Mouse (Mus musculus) urinary bladder, adult 18-20 months (tissue): ENCODE results near the gene Islr2.
A peak's percentile ranks its signal among the peaks of the same experiment; 100 is the strongest.

Experiments used
- DNase-seq, 2 experiments: peaks; one replicate each; pipeline ENCODE4 v3.0.0; 2022; ENCODE audit warnings: low spot score in 2 of 2, mixed read lengths in 2 of 2

The Islr2 gene

DNA sequence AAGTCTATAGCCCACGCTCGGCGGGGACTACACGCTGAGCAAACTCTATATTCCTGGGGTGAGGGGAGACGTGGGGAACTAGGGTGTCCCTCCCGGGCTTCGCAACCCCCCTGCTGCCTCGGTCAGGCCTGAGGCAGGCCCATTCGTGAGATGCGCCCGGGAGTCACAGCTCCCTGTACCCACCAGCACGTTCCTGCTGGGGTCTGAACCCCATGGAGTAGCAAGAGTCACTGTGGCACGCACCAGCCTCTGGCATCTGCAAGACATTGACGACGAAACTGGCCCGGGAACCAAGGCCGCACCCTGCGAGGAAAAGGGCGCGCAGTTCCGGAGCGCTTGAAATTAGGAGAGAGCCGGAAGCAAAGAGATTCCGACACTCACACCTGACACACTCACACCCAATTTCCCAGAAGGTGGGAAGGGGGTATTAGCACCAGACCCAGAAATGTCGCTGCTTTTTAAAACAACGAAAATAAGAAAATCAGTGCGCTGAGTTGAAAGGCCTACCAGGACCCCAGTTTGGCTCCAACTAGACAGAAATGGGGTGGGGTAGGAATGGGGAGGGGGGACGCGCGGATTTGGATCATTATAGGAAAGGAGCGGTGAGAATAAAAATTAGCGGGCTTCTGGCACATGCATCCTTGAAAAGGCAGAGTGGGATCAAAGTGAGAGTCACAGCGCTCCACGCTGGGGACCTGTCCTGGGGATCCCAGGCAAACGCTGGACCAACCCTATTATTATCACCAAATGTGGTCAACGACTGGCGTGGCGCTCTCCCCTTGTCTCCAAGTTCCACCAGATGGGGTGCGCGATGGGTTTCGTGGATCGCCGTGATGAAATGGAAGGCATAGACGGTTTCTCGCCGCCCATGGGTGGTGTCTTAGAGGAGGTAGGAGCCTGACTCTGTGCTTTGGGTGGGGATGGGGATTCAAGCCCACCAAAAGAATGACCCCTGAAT, 7.2 kb downstream of the Islr2 start:
- DNase-seq: no peak

GRCm38 (mm10) chr9:58196141-58196540, 8.0 kb downstream of the Islr2 start:
- no peak for DNase-seq

DNA sequence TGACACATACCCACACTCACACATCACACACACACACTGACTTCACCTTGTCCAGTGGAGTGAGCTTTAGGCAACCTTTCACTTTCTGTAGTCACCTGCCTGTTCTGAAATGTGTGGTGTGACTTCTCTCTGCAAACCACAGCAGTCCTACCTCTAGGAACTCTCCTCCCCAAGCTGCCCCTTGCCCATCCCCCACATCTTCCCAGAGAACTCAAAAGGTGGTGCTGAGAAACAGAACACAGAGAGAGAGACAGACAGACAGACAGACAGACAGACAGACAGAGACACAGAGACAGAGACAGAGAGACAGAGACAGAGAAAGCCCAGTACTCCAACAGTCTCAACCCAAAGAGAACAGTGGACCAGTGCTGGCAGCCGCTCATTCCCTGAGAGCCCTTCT, 8.4 kb downstream of the Islr2 start:
- no peak for DNase-seq

GRCm38 (mm10) chr9:58194222-58194621, 9.9 kb downstream of the Islr2 start:
- DNase-seq: no peak

DNA sequence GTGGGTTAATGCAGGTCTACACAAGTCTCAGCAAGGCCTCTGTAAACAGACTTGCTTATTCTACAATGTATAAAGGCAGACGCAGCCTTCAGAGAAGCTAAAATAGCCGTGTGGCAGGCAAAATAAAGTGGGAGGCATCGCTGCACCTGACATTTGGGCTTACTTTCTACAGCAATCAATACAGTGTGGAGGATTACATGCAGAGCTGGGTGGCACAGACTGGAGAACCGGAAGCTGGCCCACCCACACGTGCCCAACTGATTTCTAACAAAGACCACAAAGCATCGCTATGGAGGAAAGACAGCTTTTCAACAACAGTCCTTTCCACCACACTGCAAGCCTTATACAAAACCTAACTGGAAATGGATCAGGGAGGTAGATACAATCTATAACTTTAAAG, 19.7 kb downstream of the Islr2 start:
- DNase-seq: no peak

DNA sequence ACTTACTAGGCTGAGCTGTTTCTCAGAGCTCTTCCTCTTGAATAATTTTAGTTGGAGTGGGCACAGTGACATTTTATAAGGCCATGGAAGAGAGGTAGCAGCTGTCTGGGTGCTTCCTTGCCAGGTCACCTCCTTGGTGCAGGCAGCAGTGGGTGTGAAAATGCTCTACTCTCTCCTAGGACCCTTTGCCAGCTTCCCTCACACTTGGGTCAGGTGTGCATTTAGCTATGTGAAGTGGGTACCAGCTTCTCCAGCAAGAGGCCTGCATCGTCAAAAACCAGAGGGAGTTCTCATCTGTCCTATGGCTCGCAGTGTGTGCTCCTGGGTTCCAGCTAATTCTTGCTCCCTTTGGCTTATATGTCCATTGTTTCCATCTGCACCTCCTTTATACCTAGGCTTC, 24.7 kb downstream of the Islr2 start:
- no peak for DNase-seq

DNA sequence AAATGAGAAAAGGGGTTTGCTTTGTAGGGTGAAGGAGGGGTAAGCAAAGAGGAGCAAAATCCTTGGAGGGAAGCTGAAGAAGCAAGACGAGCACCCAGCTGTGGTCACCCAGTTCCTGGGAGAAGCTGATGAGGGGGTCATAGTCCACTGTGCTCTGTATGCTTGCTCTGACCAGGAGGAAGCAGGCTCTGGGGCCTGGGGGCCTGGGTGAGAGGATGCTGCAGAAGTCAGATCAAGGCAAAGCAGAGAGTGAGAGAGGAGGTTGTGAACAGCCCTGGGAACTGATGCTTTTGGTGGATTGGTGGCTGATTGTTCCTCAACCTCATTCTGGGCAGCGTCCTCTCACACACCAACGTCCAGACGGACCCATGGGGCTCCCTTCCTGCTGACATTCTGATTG, 27.0 kb downstream of the Islr2 start:
- no peak for DNase-seq

GRCm38 (mm10) chr9:58175745-58176487, 28.2 kb downstream of the Islr2 start:
- DNase-seq: no peak

- DNase-seq: no peak
Measured at GRCm38 (mm10) chr9:58174818-58175251, 29.3 kb downstream of the Islr2 start.

GRCm38 (mm10) chr9:58172863-58173262, 31.3 kb downstream of the Islr2 start:
- DNase-seq: no peak

- DNase-seq: no peak
Measured at GRCm38 (mm10) chr9:58169426-58169825, 34.7 kb downstream of the Islr2 start.

GRCm38 (mm10) chr9:58168880-58169279, 35.2 kb downstream of the Islr2 start:
- no peak for DNase-seq

DNA sequence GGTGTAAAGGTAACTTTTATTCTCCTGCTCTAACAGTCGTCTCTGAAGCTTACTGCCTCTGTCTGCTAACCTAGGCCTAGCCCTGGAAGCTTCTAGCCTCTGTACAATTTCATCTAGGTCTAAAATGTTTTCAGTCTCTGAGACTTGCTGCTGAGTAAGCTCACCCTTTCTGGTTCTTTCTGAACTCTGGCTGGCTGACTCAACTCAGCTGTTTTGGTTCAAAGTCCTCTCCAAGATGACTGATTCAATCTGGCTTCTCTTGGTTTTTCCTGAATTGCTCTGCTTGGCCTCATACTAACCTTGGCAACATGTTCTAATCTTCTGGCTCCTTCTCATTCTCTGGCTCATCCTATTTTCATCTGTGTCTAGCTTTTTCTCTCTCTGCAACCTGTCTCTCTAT, 38.3 kb downstream of the Islr2 start:
- DNase-seq: no peak

DNA sequence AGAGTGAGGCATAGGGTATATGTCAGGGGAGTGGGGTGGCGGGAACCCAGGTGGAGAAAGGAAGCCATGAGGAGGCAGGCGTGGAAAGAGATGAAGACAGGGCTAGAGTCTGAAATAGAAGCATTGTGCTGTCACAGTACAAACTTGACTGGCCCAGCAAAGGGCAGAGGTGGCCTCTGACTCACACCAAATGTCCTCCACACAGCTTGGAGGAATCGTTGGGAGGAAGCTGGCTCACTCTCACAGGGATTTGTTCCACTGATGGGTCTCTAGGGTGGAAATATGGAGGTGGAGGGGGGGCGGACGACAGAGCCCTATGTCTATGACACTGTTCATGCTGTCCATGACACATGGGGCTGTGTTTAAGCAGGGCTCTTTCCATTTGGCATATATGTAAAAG, 41.0 kb downstream of the Islr2 start:
- DNase-seq: no peak

DNA sequence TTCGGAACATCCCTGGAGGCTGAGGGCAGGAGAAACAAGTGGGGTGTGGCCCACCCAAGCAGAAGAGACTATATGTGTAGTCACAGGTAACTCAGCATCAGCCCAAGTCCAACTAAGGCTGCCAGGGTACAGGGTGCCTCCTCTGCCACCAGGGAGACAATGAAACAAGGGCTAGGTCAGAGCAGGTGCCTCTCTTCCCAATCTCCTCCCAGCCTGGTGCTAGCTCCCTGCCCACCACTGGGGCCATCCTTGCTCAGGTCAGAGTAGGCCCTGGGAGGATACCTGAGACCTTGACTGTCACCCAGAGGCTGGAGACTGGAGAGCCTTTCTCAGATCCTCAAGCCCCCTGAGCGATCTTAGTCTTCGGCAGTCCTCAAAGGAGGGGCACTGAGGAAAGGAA, 41.9 kb downstream of the Islr2 start:
- no peak for DNase-seq

- no peak for DNase-seq
Measured at GRCm38 (mm10) chr9:58160315-58160714, 43.8 kb downstream of the Islr2 start.

DNA sequence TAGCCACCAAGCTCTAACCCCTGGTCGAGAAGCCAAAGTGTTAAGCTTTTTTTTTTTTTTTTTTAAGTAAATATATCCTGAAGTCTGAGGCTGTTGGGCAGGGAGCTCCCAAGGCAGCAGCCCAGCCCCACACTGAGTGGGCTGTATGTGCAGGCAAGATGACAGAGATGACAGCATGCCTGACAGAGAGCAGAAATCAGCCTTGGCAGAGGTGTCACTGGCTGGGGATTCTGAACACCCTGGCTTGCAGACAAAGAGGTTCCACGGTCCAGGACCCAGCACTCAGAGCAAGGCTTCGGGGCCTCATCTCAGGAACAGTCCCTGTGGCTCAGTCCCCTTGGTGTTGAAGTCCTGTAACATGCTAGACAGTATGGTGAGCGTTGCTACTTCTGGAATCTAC, 44.3 kb downstream of the Islr2 start:
- no peak for DNase-seq

DNA sequence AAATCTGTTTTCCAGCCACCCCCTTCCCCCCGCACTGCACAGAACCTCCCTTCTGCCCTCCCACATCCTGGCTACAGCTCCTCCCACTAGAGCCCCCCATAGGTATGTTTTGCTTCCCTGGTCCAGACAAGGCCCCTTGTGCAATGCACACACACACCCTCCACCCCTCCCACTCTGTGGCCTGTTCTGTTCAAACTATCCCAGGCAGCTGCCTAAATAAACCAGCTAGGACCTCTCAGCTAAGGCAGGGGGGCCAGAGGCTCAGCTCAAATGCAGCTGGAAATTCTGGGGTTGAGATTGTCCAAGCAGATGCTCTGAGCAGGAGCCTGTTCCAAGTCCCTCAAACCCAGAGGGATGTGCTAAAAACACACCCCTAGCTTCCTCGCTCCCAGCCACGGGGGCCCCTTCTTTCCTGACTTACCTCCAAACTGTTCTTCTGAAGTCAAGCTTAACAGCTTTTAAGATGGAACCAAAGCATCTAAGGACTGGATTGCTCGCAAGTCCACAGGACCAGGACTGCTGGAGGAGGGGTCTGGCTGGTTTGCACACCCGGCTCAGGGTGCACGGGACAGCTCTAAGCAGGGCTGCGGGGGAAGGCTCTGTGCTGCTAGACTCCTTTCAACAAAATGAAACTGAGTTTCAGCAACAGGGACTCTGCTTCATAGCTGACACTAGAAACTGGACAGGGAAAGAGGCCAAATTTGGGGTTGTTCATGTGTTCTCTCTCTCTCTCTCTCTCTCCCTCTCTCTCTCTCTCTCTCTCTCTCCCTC, 45.4 kb downstream of the Islr2 start:
- peak; percentile 11 to 37 for DNase-seq

DNA sequence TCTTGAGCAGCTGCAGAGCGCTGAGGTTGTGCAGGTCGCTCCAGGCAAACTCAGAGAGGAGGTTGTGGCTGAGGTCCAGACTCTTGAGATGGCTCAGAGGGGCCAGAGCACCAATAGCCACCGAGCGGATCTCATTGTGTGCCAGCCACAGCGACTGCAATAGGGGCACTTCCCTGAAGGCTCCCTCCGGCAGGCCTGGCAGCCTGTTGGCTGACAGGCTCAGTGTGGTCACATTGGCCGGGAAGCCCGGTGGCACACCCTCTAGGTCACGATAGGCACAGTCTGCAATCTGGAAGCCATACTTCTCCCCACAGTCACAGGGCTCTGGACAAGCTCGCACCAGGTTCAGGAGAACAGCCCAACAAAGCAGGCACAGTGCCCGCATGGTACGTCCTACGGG, 46.3 kb downstream of the Islr2 start:
- DNase-seq: no peak

GRCm38 (mm10) chr9:58156819-58157560, 47.1 kb downstream of the Islr2 start:
- DNase-seq: no peak

DNA sequence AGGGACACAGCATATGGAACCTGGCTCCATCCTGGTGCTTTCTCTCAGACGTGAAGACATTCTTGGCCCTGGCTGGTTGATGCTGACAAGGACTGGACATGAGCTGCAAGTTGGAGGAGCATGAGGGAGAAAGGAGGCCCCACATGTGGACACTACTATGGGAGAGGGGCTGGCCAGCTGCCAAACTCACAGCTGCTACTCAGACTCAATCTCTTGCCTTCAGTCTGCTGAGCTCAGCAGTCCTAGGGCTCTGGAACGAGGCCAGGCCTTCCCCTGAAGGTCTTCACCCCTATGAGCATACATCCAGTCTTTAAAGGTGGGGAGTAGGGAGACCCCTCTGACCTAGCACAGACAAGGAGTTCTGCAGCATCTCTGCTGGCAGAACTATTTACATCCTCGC, 48.8 kb downstream of the Islr2 start:
- DNase-seq: no peak
